Mouse (Mus musculus) lung, adult 2 months (tissue): Measurements from ENCODE around the gene Gab3.

Source experiments
- CTCF ChIP-seq: fragments of 200-500 bp; IDR thresholded peaks from 2 replicates; pipeline ENCODE4 v1.5.1; 2011; ENCODE audit warnings: mild to moderate bottlenecking, low read length, control low read depth; ENCODE audit not compliant: insufficient read depth
- POLR2A ChIP-seq: fragments of 200-500 bp; IDR thresholded peaks from 2 replicates; pipeline ENCODE4 v1.6.1; 2011; ENCODE audit warnings: low read depth, mild to moderate bottlenecking, control low read depth, low read length, borderline replicate concordance; ENCODE audit errors: extremely low read depth

- TF ChIP-seq POLR2A (no peak), CTCF (no peak)
Observed at GRCm38 (mm10) chrX:75044595-75044994, 40.7 kb downstream of the Gab3 start.
